Mouse (Mus musculus) liver, adult 2 months (tissue): ENCODE data around the gene B3galt4. TPM values are rescaled to one million over a fixed set of nuclear protein-coding genes. Genes with fewer than 3 reads are reported as not detected.

Experiments used
- DNase-seq: peaks from one replicate; pipeline ENCODE4 v3.0.0-alpha.2; 2011; ENCODE audit warnings: low read depth, low spot score; ENCODE audit errors: extremely low read depth
- H3K27ac ChIP-seq: fragments of 200-500 bp; replicated peaks from 2 replicates; pipeline ENCODE4 v1.5.1; 2012; ENCODE audit warnings: low read depth, mild to moderate bottlenecking, control low read depth, inconsistent platforms, low read length; ENCODE audit not compliant: insufficient read depth
- H3K27me3 ChIP-seq: fragments of 200-500 bp; 2 replicates; pipeline ENCODE4 v1.6.1; 2012; ENCODE audit warnings: mild to moderate bottlenecking, moderate library complexity, low read length, inconsistent platforms; ENCODE audit not compliant: control insufficient read depth, insufficient read depth
- H3K36me3 ChIP-seq: fragments of 200-500 bp; 2 replicates; pipeline ENCODE4 v1.6.1; 2012; ENCODE audit warnings: low read length, inconsistent platforms; ENCODE audit not compliant: control insufficient read depth, insufficient read depth
- H3K4me1 ChIP-seq: fragments of 200-500 bp; 2 replicates; pipeline ENCODE4 v1.6.1; 2011; ENCODE audit warnings: low read length; ENCODE audit not compliant: control insufficient read depth, insufficient read depth
- H3K4me3 ChIP-seq: fragments of 200-500 bp; 2 replicates; pipeline ENCODE4 v1.5.1; 2011; ENCODE audit warnings: low read depth, mild to moderate bottlenecking, control low read depth, low read length, moderate library complexity; ENCODE audit not compliant: insufficient read depth
- H3K79me2 ChIP-seq: fragments of 200-500 bp; 2 replicates; pipeline ENCODE4 v1.6.1; 2012; ENCODE audit warnings: inconsistent platforms, mild to moderate bottlenecking, low read length, moderate library complexity; ENCODE audit not compliant: control insufficient read depth, insufficient read depth
- H3K9ac ChIP-seq: fragments of 200-500 bp; 2 replicates; pipeline ENCODE4 v1.6.1; 2012; ENCODE audit warnings: low read depth, mild to moderate bottlenecking, control low read depth, inconsistent platforms, low read length
- CTCF ChIP-seq: fragments of 200-500 bp; IDR thresholded peaks from 2 replicates; pipeline ENCODE4 v1.5.1; 2011; ENCODE audit warnings: low read depth, low read length, control low read depth
- POLR2A ChIP-seq: fragments of 200-500 bp; IDR thresholded peaks from 2 replicates; pipeline ENCODE4 v1.6.1; 2011; ENCODE audit warnings: low read length, control low read depth; ENCODE audit not compliant: insufficient read depth; ENCODE audit errors: extremely low read depth
- WGBS: fragments of 180-500 bp; shearing (Covaris S2); methylation state at CpG from one replicate; pipeline ENCODE4 v1.1.7; 2018; 5-methylcytosine and 5-hydroxymethylcytosine counted together
- polyA plus RNA-seq: library from polyadenylated mRNA; depleted of rRNA; stranded (reverse); fragments of >200 nt; gene quantifications from 2 replicates; pipeline ENCODE4 v1.2.3, GENCODE M21; 2012
- total RNA-seq: library from RNA; depleted of rRNA; stranded (reverse); fragments of >200 nt; gene quantifications from 2 replicates; pipeline ENCODE4 v1.2.3, GENCODE M21; 2014

Gene B3galt4
- total and polyA plus RNA-seq, 2 experiments = 0.55 to 0.97 TPM

DNA sequence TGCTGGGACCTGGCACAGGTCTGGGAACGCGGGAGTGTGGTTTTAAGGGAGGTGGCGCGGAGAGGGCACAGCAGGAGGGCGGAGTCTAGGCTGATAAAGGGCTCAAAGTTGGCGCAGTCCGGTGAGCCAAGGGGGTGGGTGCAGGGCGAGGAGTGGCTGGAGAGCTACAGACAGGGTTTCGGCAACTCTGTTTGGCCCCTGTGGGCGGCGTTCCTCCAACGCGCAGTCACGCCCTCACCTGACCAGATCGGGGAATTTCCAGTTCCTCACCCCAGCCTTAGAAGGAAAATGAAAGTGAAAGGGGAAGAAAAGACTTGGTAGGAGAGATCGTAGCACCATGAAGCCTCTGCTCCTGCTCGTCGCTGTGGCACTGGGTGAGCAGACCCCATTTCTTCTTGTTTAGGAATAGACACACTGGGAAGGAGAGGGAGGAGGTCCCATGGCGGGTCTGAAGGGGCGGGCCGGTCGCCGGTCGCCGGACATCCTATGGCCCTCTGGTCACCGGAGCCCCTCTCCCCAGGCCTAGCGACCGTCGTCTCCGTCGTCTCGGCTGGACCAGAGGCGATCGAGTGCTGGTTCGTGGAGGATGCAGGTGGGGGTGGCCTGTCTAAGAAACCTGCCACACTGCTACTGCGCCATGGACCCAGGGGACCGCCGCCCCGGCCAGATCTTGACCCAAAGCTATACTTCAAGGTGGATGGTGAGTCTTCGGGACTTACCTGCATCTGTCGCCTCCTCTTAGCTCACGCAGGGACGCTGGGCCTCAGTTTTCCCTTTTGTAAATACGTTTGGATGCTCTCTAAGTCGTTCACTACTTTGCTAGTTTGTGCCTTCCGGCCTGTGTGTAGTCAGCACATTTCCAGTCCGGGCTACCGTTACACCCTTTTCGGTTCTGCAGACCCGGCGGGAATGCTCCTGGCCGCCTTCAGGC lies 31.7 kb downstream of the B3galt4 start:
- peak; percentile 95 for DNase-seq
- under 1% methylated on average over 52 of the region's 52 CpGs for WGBS
- Histone ChIP-seq H3K36me3 (no peaks in the 10 kb centered on the region), H3K4me1 (peaks cover 11% of the 10 kb centered on the region), H3K4me3 (peak overlapping the region; percentile 84), H3K27me3 (no peaks in the 10 kb centered on the region), H3K27ac (peak overlapping the region; percentile 83), H3K79me2 (no peaks in the 10 kb centered on the region; the same call in 1 of the 2 replicates), H3K9ac (peak overlapping the region; percentile 85)
- TF ChIP-seq POLR2A = no peak
- peak; percentile 30 for TF ChIP-seq CTCF

DNA sequence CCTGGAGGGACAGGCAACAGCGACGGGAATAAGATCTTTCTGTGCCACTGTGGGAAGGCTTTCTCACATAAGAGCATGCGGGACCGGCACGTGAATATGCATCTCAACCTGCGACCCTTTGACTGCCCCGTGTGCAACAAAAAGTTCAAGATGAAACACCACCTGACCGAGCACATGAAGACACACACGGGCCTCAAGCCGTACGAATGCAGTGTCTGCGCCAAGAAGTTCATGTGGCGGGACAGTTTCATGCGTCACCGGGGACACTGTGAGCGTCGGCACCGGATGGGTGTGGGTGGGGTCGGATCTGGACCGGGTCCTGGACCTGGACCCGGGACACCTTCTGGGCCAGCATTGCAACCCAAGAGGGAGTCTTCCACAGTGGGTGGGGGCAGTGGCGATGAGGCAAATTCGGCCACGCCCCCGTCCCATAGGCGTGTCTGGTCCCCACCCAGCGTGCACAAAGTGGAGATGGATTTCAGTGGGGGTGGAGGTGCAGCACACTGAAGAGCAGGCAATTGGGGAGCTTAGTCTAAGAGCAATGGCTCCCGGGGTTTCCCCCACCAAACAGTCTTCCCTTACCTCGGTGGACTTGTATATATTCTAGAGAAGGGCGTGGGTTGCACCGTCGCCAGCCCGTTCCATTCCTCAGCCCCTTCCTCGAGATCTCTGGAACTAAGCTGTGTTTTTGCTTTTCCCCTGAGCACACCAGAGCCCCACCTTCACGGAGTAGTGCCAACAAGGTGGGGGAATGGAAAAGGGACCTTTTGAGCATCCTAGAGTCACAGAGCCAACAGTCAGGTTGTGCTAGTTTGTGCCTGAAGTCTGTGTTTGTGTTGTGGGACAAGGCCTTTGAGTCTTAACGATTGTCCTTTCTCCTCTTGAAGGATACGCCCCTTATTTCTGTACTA lies 32.7 kb downstream of the B3galt4 start:
- 60% methylated on average over 37 of the region's 37 CpGs for WGBS
- H3K27me3 ChIP-seq = no peaks in the 10 kb centered on the region
- no peak for DNase-seq
- H3K4me3 ChIP-seq = 0 out of 2 replicates have a peak overlapping the region, but pooled peaks have one; percentile 84
- no peaks in the 10 kb centered on the region; the same call in 1 of the 2 replicates for H3K79me2 ChIP-seq
- H3K4me1 ChIP-seq = peaks cover 11% of the 10 kb centered on the region
- TF ChIP-seq POLR2A (no peak), CTCF (no peak)
- H3K36me3 ChIP-seq = peaks cover 6% of the 10 kb centered on the region; the same call in 1 of the 2 replicates
- peak overlapping the region; percentile 37 for H3K27ac ChIP-seq
- 0 out of 2 replicates have a peak overlapping the region, but pooled peaks have one; percentile 7 for H3K9ac ChIP-seq

DNA sequence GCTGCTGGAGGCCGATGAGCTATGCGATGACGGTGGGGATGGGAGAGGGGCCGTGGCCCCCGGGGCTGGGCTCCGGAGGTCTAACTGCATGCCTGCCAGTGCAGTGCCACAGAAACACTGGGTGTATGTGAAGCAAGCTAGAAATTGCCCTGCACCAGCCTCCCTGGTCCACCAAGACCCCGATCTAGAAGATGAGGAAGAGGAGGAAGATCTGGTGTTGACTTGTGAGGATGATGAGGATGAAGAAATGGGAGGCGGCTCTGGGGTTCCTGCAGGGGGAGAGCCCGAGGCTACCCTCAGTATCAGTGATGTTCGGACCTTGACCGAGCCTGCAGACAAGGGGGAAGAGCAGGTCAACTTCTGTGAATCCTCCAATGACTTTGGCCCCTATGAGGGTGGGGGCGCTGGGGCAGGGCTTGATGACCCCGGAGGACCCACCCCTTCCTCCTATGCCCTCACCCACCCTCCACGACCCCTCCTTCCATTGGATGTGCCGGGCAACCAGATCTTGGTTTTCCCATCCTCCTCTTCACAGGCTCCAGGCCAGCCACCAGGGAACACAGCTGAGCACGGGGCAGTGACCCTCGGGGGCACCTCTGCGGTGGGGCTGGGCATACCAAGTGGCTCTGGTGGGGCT lies 33.5 kb downstream of the B3galt4 start:
- Histone ChIP-seq H3K36me3 (peaks cover 9% of the 10 kb centered on the region; the same call in 1 of the 2 replicates), H3K27me3 (no peaks in the 10 kb centered on the region), H3K4me3 (no peak overlapping the region), H3K79me2 (peaks cover 2% of the 10 kb centered on the region; the same call in 1 of the 2 replicates), H3K9ac (no peak overlapping the region), H3K4me1 (peaks cover 11% of the 10 kb centered on the region), H3K27ac (no peak overlapping the region)
- TF ChIP-seq CTCF (no peak), POLR2A (no peak)
- 83% methylated on average over 18 of the region's 18 CpGs for WGBS
- no peak for DNase-seq

DNA sequence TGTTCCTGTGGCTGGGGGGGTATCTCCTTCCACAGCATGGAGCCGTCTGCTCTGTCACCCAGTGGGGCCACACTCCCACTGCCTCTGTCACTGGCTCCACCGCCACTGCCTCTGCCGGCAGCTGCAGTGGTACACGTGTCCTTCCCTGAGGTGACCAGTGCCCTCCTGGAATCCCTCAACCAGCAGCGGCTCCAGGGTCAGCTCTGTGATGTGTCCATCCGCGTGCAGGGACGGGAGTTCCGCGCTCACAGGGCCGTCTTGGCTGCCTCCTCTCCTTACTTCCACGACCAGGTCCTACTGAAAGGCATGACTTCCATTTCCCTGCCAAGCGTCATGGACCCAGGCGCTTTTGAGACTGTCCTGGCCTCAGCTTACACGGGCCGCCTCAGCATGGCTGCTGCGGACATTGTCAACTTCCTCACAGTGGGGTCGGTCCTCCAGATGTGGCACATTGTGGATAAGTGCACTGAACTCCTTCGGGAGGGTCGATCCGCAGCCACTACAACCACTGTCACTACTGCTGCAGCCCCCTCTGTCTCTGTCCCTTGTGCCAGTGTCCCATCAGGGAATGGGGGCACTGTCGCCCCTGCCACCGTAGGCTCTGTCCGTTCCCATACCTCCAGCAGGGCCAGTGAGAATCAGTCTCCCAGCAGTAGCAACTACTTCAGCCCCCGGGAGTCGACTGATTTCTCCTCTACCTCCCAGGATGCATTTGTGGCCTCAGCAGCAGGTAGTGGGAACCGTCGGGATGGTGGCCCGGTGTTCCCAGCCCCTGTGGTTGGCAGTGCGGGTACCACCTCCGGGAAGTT lies 34.2 kb downstream of the B3galt4 start:
- peaks cover 11% of the 10 kb centered on the region for H3K4me1 ChIP-seq
- no peak for DNase-seq
- peaks cover 14% of the 10 kb centered on the region; the same call in 1 of the 2 replicates for H3K36me3 ChIP-seq
- peak overlapping the region; percentile 37; the same call in 1 of the 2 replicates for H3K9ac ChIP-seq
- TF ChIP-seq POLR2A (no peak), CTCF (no peak)
- peaks cover 8% of the 10 kb centered on the region for H3K79me2 ChIP-seq
- no peak overlapping the region for H3K27ac ChIP-seq
- H3K27me3 ChIP-seq = no peaks in the 10 kb centered on the region
- 76% methylated on average over 31 of the region's 31 CpGs for WGBS
- peak overlapping the region; percentile 43; the same call in 1 of the 2 replicates for H3K4me3 ChIP-seq
